Mouse (Mus musculus): ENCODE measurements around the gene Itpkc. TPM values are rescaled to one million over a fixed set of nuclear protein-coding genes. Genes with fewer than 3 reads are reported as not detected.

Gene Itpkc
- polyA plus RNA-seq, 1 experiment from 2014 or later: 8.8 TPM

DNA sequence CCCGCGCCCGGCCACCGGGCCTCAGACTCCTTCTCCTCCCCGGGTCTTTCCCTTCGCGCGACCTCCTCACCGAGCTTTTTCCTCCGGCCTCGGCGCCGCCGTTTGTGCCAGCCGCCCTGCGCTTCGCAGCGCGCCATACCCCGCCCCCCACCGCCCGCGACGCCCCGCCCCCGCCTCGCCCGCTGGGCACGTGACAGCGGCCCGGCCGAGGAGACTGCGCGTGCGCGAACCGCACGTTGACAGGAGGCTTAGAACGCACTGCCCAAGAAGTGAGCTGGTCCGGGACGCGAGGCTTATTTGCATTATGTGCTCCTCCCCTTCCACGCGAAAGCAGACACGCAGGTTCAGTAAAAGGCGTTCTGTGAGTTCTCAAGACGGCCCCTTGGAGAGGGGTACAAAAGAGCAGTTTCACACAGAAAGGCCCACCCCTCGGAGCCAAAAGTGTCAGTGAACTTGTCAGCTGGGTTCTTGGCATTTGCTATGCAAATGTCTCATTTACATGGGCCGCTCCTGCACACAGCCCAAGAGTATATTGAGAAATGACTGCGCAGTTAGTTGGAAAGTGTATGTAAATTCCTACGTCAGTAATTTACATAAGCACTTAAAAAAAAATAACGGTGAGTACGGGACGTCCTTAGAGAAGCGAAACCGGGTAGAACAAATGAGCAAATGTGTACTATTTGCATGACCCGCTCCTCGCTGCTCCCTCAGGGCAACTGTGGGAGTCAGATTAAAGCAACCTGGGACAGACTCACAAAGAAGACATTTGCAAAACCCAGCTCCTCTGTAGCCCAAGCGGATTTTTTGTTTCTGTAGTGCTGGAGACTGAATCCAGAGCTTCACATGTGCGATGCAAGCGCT lies 61.6 kb downstream of the Itpkc start, which contains the start of gene Egln2:
Gene Egln2 (minus strand): TSS at position 189 of the 861 bp plus-strand sequence.
- H3K27ac ChIP-seq: peak within 1 kb of the TSS; percentile 98
- no peaks in the 10 kb centered on the region for H3K27me3 ChIP-seq (replicated peaks)
- 0 out of 2 replicates have a peak, but pooled peaks cover 3% of the 10 kb centered on the region for H3K36me3 ChIP-seq
- H3K9ac ChIP-seq: peak within 1 kb of the TSS; percentile 83
- WGBS: 1% methylated on average over 51 of the region's 61 CpGs
- peak; percentile 88 for ATAC-seq
- peak within 1 kb of the TSS; percentile 78 for H3K4me2 ChIP-seq (replicated peaks)
- H3K9me3 ChIP-seq: no peaks in the 10 kb centered on the region
- H3K4me3 ChIP-seq (replicated peaks): peak within 1 kb of the TSS; percentile 72
- peaks cover 38% of the 10 kb centered on the region for H3K4me1 ChIP-seq (replicated peaks)

DNA sequence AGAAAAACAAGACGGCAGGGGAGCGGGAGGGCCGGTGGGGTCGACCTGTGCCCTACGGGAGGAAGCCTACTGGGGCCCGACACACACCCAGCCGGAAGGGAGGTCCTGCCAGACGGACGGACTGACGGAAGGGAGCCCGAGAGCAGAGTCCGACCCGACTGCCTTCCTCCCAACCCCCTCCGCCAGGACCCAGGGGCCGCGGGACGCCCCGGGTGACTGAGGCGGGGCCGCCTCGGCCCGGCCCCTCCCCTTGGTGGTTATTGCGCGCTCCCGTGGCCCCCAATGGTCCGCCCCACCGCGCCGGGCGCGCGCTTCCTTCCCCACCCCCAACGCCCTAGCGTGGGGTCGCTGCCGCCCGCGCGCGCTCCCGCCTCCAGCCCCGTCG lies 62.2 kb downstream of the Itpkc start:
- H3K4me3 ChIP-seq (replicated peaks): peak overlapping the region; percentile 72
- H3K9me3 ChIP-seq: no peaks in the 10 kb centered on the region
- H3K27ac ChIP-seq: peak overlapping the region; percentile 98
- under 1% methylated on average over 41 of the region's 43 CpGs for WGBS
- H3K4me1 ChIP-seq (replicated peaks): peaks cover 43% of the 10 kb centered on the region
- H3K4me2 ChIP-seq (replicated peaks): peak overlapping the region; percentile 78
- peak overlapping the region; percentile 83 for H3K9ac ChIP-seq
- H3K36me3 ChIP-seq: 0 out of 2 replicates have a peak, but pooled peaks cover 3% of the 10 kb centered on the region
- peak; percentile 91 for ATAC-seq
- H3K27me3 ChIP-seq (replicated peaks): no peaks in the 10 kb centered on the region

DNA sequence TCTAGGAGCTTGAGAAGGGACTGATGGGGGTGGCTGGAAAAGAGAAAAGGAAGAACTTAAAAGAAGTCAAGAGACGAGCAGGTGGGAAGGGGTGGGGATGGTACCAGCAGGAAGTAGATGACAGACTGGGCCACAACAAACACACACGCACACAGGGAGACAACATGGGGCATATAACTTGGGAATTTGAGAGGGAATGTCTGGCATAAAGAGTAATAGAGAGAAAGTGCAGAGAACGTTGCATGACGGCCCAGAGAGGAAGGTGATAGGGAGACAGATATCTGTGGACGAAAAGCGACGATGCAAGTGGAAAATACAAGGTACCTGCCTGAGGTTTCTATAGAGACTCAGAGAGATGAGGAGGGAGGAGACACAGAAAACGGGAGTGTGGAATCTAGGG lies 62.8 kb downstream of the Itpkc start:
- Histone ChIP-seq H3K4me1 (replicated peaks) (peaks cover 48% of the 10 kb centered on the region), H3K9ac (peak overlapping the region; percentile 83), H3K4me2 (replicated peaks) (peak overlapping the region; percentile 78), H3K9me3 (no peaks in the 10 kb centered on the region), H3K27ac (peak overlapping the region; percentile 98), H3K36me3 (0 out of 2 replicates have a peak, but pooled peaks cover 3% of the 10 kb centered on the region), H3K27me3 (replicated peaks) (no peaks in the 10 kb centered on the region), H3K4me3 (replicated peaks) (peak overlapping the region; percentile 72)
- ATAC-seq: peak; percentile 10
- WGBS: 2% methylated on average over 8 of the region's 8 CpGs

DNA sequence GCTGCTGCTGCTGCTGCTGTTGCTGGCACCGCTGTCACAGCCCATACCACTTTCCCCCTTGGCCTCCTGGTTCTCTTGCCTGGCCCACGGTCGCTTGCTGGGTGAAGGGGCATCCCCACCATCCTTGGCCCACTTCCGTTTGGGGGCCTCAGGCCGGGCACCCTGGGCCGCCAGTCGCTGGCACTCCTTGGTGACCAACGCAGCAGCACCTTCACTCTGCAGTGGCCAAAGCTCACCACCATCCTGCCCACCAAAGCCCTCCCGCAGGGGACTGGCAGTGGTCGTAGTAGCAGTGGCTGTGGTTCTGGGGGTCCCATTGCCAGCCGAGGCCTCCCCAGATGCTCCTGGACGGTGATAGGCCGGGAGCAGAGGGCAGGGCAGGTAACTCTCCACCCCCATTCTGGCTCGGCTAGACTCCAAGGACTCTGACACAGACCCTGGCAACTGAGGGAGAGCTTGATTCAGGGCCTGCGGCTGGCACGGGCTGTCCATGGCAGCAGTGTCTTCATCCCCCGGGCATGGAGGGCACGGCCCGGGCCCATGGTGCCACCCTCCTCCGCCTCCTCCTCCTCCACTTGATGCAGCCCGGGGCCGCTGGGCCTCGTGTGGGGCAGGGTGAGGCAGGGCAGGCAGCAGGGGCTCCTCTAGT lies 63.3 kb downstream of the Itpkc start:
- Histone ChIP-seq H3K27ac (no peak overlapping the region), H3K4me1 (replicated peaks) (peaks cover 52% of the 10 kb centered on the region)

DNA sequence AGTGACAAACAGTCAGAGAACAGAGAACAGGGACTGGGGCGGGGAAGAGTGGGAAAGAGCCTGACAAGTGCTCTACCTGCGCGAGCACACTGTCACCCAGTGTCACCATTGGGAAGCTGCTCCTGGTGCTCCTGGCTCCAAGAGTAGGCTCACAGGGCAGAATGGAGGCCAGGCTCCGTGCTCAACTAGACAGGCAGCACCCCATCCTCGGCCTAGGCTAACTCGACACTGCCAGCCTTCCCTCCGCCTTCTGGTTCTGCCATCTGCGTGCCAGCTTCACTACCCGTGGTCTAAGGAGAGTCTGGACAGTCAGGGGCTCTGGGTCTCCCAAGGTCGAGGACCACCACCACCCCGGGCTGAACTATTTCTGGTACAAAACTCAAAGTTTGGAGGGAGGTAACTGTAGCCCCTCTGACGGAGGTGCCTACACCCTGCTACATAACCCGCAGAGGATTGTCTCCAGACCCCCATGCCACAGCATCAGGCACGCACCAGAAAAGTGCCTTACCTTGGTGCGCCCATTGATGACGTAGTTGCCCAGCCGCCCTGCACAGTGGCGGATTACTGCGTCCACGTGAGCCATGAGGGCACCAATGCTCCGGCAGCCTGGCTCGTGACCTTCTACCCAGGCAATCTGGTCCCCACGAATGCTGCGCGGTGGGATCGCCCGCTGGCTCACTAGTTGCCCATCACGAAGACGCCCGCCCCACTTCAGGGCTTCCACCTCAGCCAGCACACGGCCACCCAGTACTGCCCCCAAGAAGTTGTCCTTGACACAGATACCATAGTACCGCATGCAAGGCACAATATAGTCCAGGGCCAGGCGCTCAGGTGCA lies 64.1 kb downstream of the Itpkc start:
- ATAC-seq: no peak
- peak overlapping the region; percentile 83 for H3K9ac ChIP-seq
- H3K9me3 ChIP-seq: no peaks in the 10 kb centered on the region
- peak overlapping the region; percentile 72 for H3K4me3 ChIP-seq (replicated peaks)
- no peaks in the 10 kb centered on the region for H3K27me3 ChIP-seq (replicated peaks)
- H3K36me3 ChIP-seq: 0 out of 2 replicates have a peak, but pooled peaks cover 7% of the 10 kb centered on the region
- H3K4me2 ChIP-seq (replicated peaks): peak overlapping the region; percentile 78
- H3K4me1 ChIP-seq (replicated peaks): peaks cover 55% of the 10 kb centered on the region
- no peak overlapping the region for H3K27ac ChIP-seq
- 81% methylated on average over 33 of the region's 33 CpGs for WGBS

More for the DNA sequence above, 63.3 kb downstream of the Itpkc start:
- Histone ChIP-seq H3K9me3 (no peaks in the 10 kb centered on the region), H3K4me2 (replicated peaks) (peak overlapping the region; percentile 78), H3K27me3 (replicated peaks) (no peaks in the 10 kb centered on the region), H3K4me3 (replicated peaks) (peak overlapping the region; percentile 72), H3K9ac (peak overlapping the region; percentile 83), H3K36me3 (0 out of 2 replicates have a peak, but pooled peaks cover 3% of the 10 kb centered on the region)
- no peak for ATAC-seq
- WGBS: 65% methylated on average over 23 of the region's 23 CpGs

- no peaks in the 10 kb centered on the region for H3K9me3 ChIP-seq
- H3K4me3 ChIP-seq (replicated peaks): no peak overlapping the region
- ATAC-seq: no peak
- 78% methylated on average over 5 of the region's 5 CpGs for WGBS
- peak overlapping the region; percentile 20; the same call in 1 of the 2 replicates for H3K9ac ChIP-seq
- no peaks in the 10 kb centered on the region for H3K27me3 ChIP-seq (replicated peaks)
- H3K4me1 ChIP-seq (replicated peaks): peaks cover 55% of the 10 kb centered on the region
- H3K4me2 ChIP-seq (replicated peaks): peak overlapping the region; percentile 78
- no peak overlapping the region for H3K27ac ChIP-seq
- H3K36me3 ChIP-seq: peaks cover 15% of the 10 kb centered on the region; the same call in 1 of the 2 replicates
These were observed 65.0 kb downstream of the Itpkc start for GRCm38 (mm10) chr7:27163450-27163805.

GRCm38 (mm10) chr7:27162780-27163449 lies 65.5 kb downstream of the Itpkc start:
- Histone ChIP-seq H3K4me1 (replicated peaks) (peaks cover 55% of the 10 kb centered on the region), H3K4me2 (replicated peaks) (peak overlapping the region; percentile 78; the same call in 1 of the 2 replicates), H3K9me3 (no peaks in the 10 kb centered on the region), H3K27me3 (replicated peaks) (no peaks in the 10 kb centered on the region), H3K36me3 (peaks cover 17% of the 10 kb centered on the region; the same call in 1 of the 2 replicates), H3K4me3 (replicated peaks) (no peak overlapping the region), H3K9ac (peak overlapping the region; percentile 20; the same call in 1 of the 2 replicates), H3K27ac (no peak overlapping the region)
- WGBS: 76% methylated on average over 5 of the region's 5 CpGs
- no peak for ATAC-seq

DNA sequence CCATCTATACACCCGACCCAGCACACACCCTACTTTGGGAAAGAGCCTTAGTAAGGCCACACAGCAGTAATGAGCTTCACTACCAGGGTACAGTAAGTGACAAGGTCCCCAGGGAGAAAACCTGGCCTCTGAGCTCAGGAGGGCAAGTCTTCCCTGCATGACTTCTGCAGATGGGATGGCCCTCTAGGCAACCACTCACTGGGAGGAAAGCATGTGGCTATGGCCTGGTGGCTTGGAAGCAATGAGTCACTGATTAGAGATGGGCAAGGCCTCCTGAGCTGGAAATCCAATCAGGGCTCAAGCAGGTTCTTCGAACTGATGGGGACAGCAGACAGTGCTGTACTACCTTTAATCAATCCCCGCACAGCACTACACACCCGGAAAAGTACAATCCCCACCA lies 66.7 kb downstream of the Itpkc start:
- no peak overlapping the region for H3K9ac ChIP-seq
- H3K9me3 ChIP-seq: no peaks in the 10 kb centered on the region
- no peak overlapping the region for H3K4me3 ChIP-seq (replicated peaks)
- H3K27me3 ChIP-seq (replicated peaks): no peaks in the 10 kb centered on the region
- H3K4me1 ChIP-seq (replicated peaks): peaks cover 49% of the 10 kb centered on the region
- no peak for ATAC-seq
- peaks cover 17% of the 10 kb centered on the region; the same call in 1 of the 2 replicates for H3K36me3 ChIP-seq
- no peak overlapping the region for H3K4me2 ChIP-seq (replicated peaks)
- no peak overlapping the region for H3K27ac ChIP-seq
- 84% methylated on average over 4 of the region's 4 CpGs for WGBS

GRCm38 (mm10) chr7:27160921-27161320 lies 67.5 kb downstream of the Itpkc start:
- Histone ChIP-seq H3K36me3 (peaks cover 17% of the 10 kb centered on the region; the same call in 1 of the 2 replicates), H3K27me3 (replicated peaks) (no peaks in the 10 kb centered on the region), H3K27ac (no peak overlapping the region), H3K4me1 (replicated peaks) (peaks cover 49% of the 10 kb centered on the region), H3K9ac (no peak overlapping the region), H3K9me3 (no peaks in the 10 kb centered on the region), H3K4me3 (replicated peaks) (no peak overlapping the region), H3K4me2 (replicated peaks) (no peak overlapping the region)
- no peak for ATAC-seq
- 81% methylated on average over 3 of the region's 3 CpGs for WGBS

DNA sequence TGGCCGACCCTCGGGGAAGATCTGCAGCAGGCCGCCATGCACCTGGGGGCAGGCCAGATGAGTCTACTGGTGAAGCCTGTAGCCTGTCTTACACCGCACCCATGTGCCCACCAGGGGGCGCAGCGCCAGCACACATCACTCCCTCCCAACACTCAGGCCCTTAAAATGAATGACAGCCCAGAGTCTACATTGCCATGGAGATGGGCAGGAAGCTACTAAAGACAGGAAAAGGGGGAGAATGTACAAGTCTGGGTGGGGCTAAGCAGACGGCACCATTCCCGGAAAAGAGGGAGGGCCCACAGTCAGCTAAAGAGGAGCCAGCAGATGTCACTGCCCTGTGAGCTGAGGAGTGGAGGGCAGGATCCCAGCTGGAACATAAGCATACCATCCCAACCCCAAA lies 68.6 kb downstream of the Itpkc start:
- H3K4me1 ChIP-seq (replicated peaks): peaks cover 42% of the 10 kb centered on the region

DNA sequence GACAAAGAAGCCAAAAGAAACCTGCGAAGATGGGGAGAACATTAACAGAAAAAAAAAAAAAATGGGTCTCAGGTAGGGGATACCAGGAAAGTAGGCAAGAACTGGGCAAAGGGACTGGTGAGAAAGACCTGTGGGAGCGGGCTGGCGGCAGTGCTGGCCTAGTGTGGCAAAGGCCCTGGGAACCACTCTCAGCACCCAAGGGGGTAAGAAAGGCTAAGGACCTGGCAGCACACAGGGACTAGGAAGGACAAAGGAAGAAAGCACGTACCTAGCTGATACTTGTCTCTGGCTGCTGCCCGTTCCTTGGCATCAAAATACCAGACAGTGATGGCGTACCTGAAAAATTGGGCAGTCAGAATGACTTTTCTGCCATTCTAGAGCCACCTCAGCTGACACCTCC lies 69.2 kb downstream of the Itpkc start:
- H3K4me3 ChIP-seq (replicated peaks): no peak overlapping the region
- no peaks in the 10 kb centered on the region for H3K27me3 ChIP-seq (replicated peaks)
- no peak overlapping the region for H3K27ac ChIP-seq
- H3K9ac ChIP-seq: no peak overlapping the region
- H3K9me3 ChIP-seq: no peaks in the 10 kb centered on the region
- no peak overlapping the region for H3K4me2 ChIP-seq (replicated peaks)
- H3K4me1 ChIP-seq (replicated peaks): peaks cover 36% of the 10 kb centered on the region
- ATAC-seq: no peak
- WGBS: 93% methylated on average over 6 of the region's 6 CpGs
- peaks cover 15% of the 10 kb centered on the region; the same call in 1 of the 2 replicates for H3K36me3 ChIP-seq

More for the DNA sequence above, 68.6 kb downstream of the Itpkc start:
- Histone ChIP-seq H3K4me3 (replicated peaks) (no peak overlapping the region), H3K9ac (no peak overlapping the region), H3K9me3 (no peaks in the 10 kb centered on the region), H3K4me2 (replicated peaks) (no peak overlapping the region), H3K27me3 (replicated peaks) (no peaks in the 10 kb centered on the region), H3K36me3 (peaks cover 15% of the 10 kb centered on the region; the same call in 1 of the 2 replicates), H3K27ac (no peak overlapping the region)
- WGBS: 16% methylated on average over 8 of the region's 8 CpGs
- peak; percentile 93 for ATAC-seq

All from intestine, embryonic 15.5 days (tissue).